Mouse (Mus musculus) kidney, embryonic 14.5 days (tissue): ENCODE data around the gene Ndufs2. TPM values are rescaled to one million over a fixed set of nuclear protein-coding genes. Genes with fewer than 3 reads are reported as not detected.

Experiments
- polyA plus RNA-seq: library from polyadenylated mRNA; unstranded; fragments of >200 nt; fragmentation: Nextera tagmentation; extraction: Ambion mirVana; gene quantifications from 2 replicates; pipeline ENCODE4 v1.2.1, GENCODE M21; 2014

Ndufs2 gene
- polyA plus RNA-seq, 1 experiment from 2014 or later = 293 TPM

Other genes starting within 250 kb of the Ndufs2 start
- gene Fcgr4, start 232.5 kb downstream of the Ndufs2 start, polyA plus RNA-seq = 0.97 and 1.0 TPM in 2 replicates
- 7.0 and 7.9 TPM in 2 replicates for gene Fcgr3, start 186.5 kb downstream of the Ndufs2 start, polyA plus RNA-seq
- gene Cfap126, start 137.5 kb downstream of the Ndufs2 start, polyA plus RNA-seq = 2.9 and 3.8 TPM in 2 replicates
- gene Sdhc, start 100.8 kb downstream of the Ndufs2 start, polyA plus RNA-seq = 291 and 322 TPM in 2 replicates
- gene Mpz, start 100.7 kb downstream of the Ndufs2 start, polyA plus RNA-seq = 0.24 TPM in 1 of 2 replicates, not detected in the other
- 2.1 and 2.6 TPM in 2 replicates for gene Pcp4l1, start 55.1 kb downstream of the Ndufs2 start, polyA plus RNA-seq
- 0.24 and 0.27 TPM in 2 replicates for gene Nr1i3, start 37.4 kb downstream of the Ndufs2 start, polyA plus RNA-seq
- gene Tomm40l, start 28.9 kb downstream of the Ndufs2 start, polyA plus RNA-seq = 31.3 and 36.4 TPM in 2 replicates
- gene Apoa2, start 26.3 kb downstream of the Ndufs2 start, polyA plus RNA-seq = 3.5 and 5.7 TPM in 2 replicates
- gene Fcer1g, start 17.0 kb downstream of the Ndufs2 start, polyA plus RNA-seq = 30.7 and 32.1 TPM in 2 replicates
- 4.1 and 6.9 TPM in 2 replicates for gene Adamts4, start 967 bp downstream of the Ndufs2 start, polyA plus RNA-seq
- 69.9 and 79.2 TPM in 2 replicates for gene B4galt3, start 18.9 kb upstream of the Ndufs2 start, polyA plus RNA-seq
- gene Ppox, start 29.8 kb upstream of the Ndufs2 start, polyA plus RNA-seq = 43.7 and 58.1 TPM in 2 replicates
- 74.4 and 87.9 TPM in 2 replicates for gene Usp21, start 36.6 kb upstream of the Ndufs2 start, polyA plus RNA-seq
- 114 and 123 TPM in 2 replicates for gene Ufc1, start 43.6 kb upstream of the Ndufs2 start, polyA plus RNA-seq
- 38.8 and 47.1 TPM in 2 replicates for gene Dedd, start 77.8 kb upstream of the Ndufs2 start, polyA plus RNA-seq
- 33.7 and 34.5 TPM in 2 replicates for gene Nit1, start 94.3 kb upstream of the Ndufs2 start, polyA plus RNA-seq
- 53.7 and 103 TPM in 2 replicates for gene Pfdn2, start 94.3 kb upstream of the Ndufs2 start, polyA plus RNA-seq
- gene Klhdc9, start 109.4 kb upstream of the Ndufs2 start, polyA plus RNA-seq = 2.2 and 2.4 TPM in 2 replicates
- 1.0 and 2.6 TPM in 2 replicates for gene Nectin4, start 118.7 kb upstream of the Ndufs2 start, polyA plus RNA-seq
- 0.69 and 0.81 TPM in 2 replicates for gene Arhgap30, start 137.6 kb upstream of the Ndufs2 start, polyA plus RNA-seq
- 85.4 and 86.4 TPM in 2 replicates for gene Usf1, start 159.9 kb upstream of the Ndufs2 start, polyA plus RNA-seq
- gene Tstd1, start 167.5 kb upstream of the Ndufs2 start, polyA plus RNA-seq = 2.2 and 4.0 TPM in 2 replicates
- 96.4 and 127 TPM in 2 replicates for gene F11r, start 186.1 kb upstream of the Ndufs2 start, polyA plus RNA-seq